Mouse (Mus musculus): ENCODE results near the gene Eya2.

DNA sequence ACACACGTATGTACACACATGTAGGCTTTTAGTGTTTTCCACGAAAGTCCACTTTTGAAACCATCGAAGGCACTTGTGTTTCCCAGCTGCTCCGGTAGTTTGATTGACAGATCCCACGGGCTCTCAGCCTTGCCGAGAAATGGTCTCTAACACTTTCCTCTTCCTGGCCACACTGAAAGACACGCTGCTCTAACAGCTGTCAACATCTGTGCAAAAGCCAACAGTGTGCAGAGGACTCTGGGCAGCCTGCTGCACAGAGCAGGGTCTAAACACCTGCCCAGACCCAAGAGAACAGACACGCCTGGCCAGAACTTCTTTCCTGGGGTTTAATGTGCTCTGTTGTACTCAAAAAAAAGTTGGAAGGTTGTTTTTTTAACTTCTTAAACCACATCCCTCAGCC lies 124.5 kb downstream of the Eya2 start:
- no peak for TF ChIP-seq CTCF (IDR thresholded peaks at IDR 0.05; ENCODE audit: low read depth)
- TF ChIP-seq EP300 (optimal IDR thresholded peaks at IDR 0.05), result no peak
